Mouse (Mus musculus) left cerebral cortex, adult 8-10 months (tissue): ENCODE results near the gene Tigd4. TPM values are rescaled to one million over a fixed set of nuclear protein-coding genes. Genes with fewer than 3 reads are reported as not detected.

Experiments used
- total RNA-seq, 4 experiments: library from RNA; stranded (reverse); gene quantifications; 2 replicates each; pipeline ENCODE4 v1.2.4; 2022

Gene Tigd4
- total RNA-seq, 4 experiments from 2014 or later = 0.13 to 0.21 (median 0.16) TPM

Other genes starting within 250 kb of the Tigd4 start
- gene Fhdc1, start 113.1 kb upstream of the Tigd4 start, total RNA-seq = 1 to 10 TPM; 4.1 to 6.3 (median 5.1) TPM
- 10 to 100 TPM; 19.3 to 22.5 (median 19.8) TPM for gene Arfip1, start 10.9 kb upstream of the Tigd4 start, total RNA-seq
- under 1 TPM; 0.17 to 0.53 (median 0.36) TPM for gene Tmem154, start 72.6 kb downstream of the Tigd4 start, total RNA-seq
- gene Fbxw7, start 221.7 kb downstream of the Tigd4 start, total RNA-seq = 100 to 1,000 TPM; 200 to 239 (median 211) TPM